Mouse (Mus musculus) thymus, adult 2 months (tissue): ENCODE data around the gene Zmiz1.

Source experiments
- CTCF ChIP-seq: fragments of 200-500 bp; IDR thresholded peaks from 2 replicates; pipeline ENCODE4 v1.5.1; 2012; ENCODE audit warnings: mild to moderate bottlenecking, control low read depth, low read length, moderate library complexity, borderline replicate concordance; ENCODE audit not compliant: control insufficient read depth, poor library complexity, insufficient read depth; ENCODE audit errors: extremely low read depth
- POLR2A ChIP-seq: fragments of 200-500 bp; IDR thresholded peaks from 2 replicates; pipeline ENCODE4 v1.6.1; 2012; ENCODE audit warnings: mild to moderate bottlenecking, low read length, control low read depth, moderate library complexity; ENCODE audit not compliant: control insufficient read depth, poor library complexity, insufficient read depth; ENCODE audit errors: extremely low read depth

- TF ChIP-seq POLR2A (no peak), CTCF (no peak)
Observed at GRCm38 (mm10) chr14:25481667-25482331, 22.8 kb downstream of the Zmiz1 start.
